Mouse (Mus musculus) liver, adult (tissue): ENCODE measurements around the gene Vtcn1.

Experiments used
- GATA4 ChIP-seq: IDR thresholded peaks from 2 replicates; pipeline ENCODE4 v1.6.1; 2014; ENCODE audit warnings: mild to moderate bottlenecking, low read length; ENCODE audit not compliant: insufficient replicate concordance

Vtcn1 gene

DNA sequence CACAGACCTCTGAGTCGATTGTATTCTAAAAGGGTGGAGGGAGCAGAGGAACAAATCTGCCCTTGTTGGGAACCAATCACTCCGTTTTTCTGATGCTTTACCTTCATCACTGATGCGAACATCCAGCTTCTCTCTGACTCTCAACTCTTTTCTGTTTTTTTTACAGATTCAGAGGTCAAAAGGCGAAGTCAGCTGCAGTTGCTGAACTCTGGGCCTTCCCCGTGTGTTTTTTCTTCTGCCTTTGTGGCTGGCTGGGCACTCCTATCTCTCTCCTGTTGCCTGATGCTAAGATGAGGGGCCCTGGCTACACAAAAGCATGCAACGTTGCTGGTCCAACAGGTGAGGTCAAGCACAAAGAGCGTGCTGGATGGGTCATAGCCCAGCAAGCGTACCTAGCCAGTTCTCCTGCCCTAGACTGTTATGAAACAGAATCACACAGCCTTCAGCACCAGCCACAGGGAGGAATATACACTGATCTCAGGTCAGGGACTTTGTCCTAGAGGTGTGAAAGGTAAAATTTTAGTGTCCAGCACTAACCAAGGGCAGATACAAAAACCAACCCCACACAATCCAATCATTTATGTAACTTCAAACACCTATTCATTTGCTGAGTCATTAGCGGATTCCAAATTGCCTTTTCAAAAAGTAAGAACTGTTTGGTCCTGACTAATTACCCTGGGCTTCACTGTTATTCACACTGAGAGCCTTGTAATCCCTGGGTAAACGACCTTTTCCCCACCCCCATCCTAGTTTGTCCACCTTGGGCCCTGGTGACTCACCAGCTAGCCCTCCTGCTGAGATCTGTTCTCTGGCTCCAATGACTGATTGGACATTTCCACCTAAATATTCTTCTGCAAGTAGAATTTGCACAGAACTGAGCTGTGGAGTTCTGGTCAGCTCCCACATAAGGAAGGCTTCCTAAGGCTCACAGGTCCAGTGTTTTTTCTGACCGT, 67.4 kb downstream of the Vtcn1 start:
- no peak for TF ChIP-seq GATA4

- no peak for TF ChIP-seq GATA4
Observed at GRCm38 (mm10) chr3:100895500-100895899, 70.2 kb downstream of the Vtcn1 start.

GRCm38 (mm10) chr3:100906128-100906527, 80.9 kb downstream of the Vtcn1 start:
- TF ChIP-seq GATA4: no peak

DNA sequence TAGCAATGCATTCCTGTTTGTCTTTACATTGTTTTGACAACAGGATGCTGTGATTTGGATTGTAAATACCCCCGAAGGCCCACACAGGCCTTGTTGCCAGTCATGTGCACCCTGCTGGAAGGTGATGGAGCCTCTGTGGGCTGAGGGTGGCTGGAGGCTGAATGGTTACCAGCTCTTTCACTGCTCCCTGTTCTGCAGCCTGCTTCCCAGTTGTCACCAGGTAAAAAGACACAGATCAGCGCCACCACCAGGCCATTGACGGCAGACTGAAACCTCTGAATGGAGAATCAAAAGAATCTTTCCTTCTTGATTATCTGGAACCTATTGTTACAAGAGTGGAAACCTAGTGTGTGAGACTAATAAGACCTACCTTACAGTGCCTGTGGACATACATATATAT, 81.7 kb downstream of the Vtcn1 start:
- TF ChIP-seq GATA4: no peak

DNA sequence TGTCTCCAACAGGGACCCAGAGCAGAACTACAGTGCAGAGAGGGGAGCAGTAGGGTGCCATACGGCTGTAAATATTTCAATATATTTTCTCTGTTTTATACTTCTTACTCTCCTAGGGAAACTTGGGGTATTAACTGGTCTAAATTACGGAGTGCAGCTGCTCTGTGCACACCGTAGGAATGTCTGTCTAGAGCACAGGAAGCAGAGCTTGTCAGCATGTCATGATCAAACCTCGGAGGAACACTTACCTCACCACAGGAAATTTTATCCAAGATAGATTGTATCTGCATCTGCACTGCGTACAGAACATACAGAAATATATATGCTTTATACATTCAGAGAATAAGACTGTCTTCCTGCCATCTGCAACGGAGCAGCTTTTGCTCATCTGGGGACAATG, 83.3 kb downstream of the Vtcn1 start:
- TF ChIP-seq GATA4: no peak

- no peak for TF ChIP-seq GATA4
Observed at GRCm38 (mm10) chr3:100910621-100911020, 85.4 kb downstream of the Vtcn1 start.

DNA sequence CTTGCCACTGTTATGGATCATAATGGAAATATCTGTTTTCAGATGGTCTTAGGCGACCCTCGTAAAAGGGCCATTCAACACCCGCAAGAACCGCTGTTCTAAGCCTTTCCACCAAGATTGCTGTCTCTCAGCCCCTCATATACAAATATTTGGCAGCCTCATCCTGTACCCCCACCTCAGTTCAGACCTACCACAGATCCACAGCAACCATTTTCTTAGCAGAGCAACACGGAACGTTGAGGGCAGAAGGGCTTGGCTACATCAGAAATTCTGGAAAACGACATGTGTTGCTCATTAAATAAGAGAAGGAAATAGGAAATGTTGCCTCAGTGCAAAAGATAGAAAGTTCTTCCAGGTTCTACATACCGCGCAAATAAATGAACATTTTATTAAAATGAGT, 85.8 kb downstream of the Vtcn1 start:
- no peak for TF ChIP-seq GATA4

GRCm38 (mm10) chr3:100911498-100912213, 86.4 kb downstream of the Vtcn1 start:
- no peak for TF ChIP-seq GATA4

DNA sequence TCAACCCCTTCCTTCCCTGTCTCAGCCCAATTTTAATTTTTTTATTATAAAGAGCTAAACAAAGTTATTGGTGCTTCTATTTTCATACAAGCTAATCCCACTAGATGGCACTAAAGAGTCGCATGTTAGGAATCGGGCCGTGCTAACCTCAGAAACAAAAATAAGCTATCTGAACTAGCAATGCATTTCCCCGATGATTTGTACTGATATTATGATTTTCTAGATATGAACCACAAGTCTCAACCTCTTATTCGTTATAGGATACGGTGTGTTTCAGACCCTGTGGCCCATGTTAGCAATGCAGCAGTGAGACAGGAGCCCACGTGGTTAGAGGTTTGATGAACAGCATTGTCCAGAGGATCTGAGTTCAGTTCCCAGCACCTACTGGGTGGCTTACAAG, 91.6 kb downstream of the Vtcn1 start:
- TF ChIP-seq GATA4: no peak

DNA sequence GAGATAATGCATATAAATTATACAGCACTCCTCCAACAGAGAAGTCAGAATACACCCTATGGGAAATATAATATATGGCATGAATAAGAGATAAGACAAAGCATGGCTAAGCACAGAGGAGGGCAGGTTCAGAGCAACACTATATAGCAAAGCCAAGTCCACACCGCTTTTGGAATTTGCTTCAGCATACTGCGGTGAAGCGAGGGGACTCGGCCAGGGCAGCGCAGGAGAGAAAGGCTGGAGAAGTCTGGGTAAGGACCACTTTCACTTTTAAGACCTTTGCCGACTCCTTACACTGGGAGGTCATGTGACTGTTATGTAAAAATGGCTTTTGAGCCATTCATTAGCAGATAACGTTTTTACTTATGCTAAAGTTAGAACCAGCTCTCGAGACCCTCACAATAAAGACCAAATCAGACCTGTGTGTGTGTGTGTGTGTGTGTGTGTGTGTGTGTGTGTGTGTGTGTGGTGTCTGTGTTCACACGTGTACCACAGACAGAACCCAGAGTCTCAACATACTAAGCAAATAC, 95.4 kb downstream of the Vtcn1 start:
- no peak for TF ChIP-seq GATA4

DNA sequence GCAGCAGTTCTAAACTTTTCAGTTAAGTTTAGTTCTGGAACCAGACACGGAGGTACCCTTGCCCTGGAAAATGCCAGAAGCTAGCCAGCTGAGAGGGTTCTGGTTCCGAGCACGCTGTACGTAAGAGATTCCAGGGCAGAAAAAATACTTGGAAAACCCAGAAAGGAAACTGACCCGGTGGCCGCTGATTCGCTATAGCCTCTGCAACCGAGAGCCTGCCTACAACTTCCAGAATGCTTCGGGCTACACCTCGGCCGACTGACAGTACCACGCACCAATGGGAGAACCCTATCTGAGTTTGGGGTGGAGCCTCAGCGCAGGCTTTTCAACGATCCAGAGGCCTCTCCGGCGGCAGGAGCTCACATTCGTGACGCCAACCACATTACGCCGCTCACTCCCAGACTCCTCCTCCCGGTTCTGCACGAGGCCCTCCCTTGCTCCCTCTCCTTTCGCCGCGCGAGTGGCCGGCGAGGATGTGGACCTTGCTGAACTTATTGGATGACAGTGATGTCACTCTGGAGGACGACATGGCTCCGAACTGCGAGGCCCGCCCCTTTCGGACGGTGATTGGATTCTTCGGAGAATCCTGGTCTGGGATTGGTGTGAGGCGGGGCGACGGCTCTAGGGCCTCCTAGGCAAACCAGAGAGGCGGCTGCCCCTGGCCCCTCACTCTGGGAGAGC, 96.7 kb downstream of the Vtcn1 start, which contains the start of gene Trim45:
TSS of gene Trim45 (plus strand) at position 378 of the 681 bp plus-strand sequence.
- no peak for TF ChIP-seq GATA4

- no peak for TF ChIP-seq GATA4
Observed at GRCm38 (mm10) chr3:100922506-100923375, 97.5 kb downstream of the Vtcn1 start.

GRCm38 (mm10) chr3:100924065-100924732, 98.9 kb downstream of the Vtcn1 start:
- no peak for TF ChIP-seq GATA4

DNA sequence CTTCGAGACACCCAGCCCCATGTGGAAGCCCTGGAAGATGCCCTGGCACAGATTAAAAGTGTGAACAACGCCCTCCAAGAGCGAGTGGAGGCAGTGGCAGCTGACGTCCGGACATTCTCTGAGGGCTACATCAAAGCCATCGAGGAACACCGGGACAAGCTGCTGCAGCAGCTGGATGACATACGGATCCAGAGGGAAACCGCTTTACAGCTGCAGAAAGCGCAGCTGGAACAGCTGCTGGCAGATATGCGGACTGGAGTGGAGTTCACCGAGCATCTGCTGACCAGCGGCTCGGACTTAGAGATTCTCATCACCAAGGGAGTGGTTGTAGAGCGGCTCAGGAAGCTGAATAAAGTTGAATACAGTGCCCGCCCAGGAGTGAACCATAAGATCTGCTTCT, 99.9 kb downstream of the Vtcn1 start:
- TF ChIP-seq GATA4: no peak
